Mouse (Mus musculus) layer of hippocampus, adult 9-10 months (tissue): ENCODE measurements around the gene Clcn5.

Source experiments
- DNase-seq: peaks from one replicate; pipeline ENCODE4 v3.0.0; 2022; ENCODE audit warnings: low spot score

Clcn5 gene

DNA sequence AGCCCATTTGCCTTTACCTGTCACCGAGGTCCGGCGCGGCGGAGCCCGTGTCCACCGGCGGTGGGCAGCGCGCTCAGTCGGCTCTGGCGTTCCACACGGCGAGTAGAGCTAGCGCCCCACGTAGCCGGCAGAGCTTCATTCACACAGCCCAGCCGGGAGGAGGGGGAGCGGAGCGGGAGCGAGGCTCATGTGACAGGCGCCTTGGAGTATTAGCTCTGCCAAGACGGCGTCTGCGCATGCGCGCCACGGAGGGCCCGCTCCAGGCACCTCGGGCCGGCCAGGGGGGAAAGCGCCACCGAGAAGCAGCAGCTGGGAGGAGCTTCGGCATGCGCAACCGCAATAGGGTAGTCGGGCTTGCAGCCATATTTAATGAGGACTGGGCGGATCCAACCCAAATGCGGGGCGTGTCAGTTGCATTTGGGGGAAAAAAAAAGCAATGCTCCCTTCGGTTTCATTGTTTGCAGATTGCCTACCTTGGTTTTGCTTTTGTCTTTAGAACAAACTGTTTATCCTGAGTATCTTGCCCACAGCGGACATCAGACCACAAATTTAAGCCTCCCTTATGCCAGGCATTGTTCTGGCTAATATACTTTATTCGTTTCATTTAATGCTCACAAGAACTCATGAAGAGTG is at the start of gene Clcn5:
TSS of gene Clcn5 (minus strand) at position 270 of the 633 bp plus-strand sequence.
- DNase-seq = peak; percentile 78

DNA sequence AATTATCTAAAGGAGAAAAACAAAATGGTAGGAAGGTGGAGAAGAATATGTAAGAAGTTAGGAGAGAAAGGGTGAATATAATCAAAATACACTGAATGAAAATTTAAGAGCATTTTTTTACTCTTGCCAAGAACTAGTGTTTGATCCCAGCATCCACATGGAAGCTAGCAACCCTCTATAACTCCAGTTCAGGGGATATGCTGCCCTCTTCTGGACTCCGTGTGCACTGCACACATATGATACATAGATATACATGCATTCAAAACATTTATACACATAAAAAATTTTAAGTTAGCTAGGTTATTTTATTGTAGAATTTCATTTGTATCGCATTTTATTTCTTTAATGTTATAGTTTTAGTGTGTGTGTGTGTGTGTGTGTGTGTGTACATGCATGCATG is 6.3 kb upstream of the Clcn5 start:
- DNase-seq = no peak

DNA sequence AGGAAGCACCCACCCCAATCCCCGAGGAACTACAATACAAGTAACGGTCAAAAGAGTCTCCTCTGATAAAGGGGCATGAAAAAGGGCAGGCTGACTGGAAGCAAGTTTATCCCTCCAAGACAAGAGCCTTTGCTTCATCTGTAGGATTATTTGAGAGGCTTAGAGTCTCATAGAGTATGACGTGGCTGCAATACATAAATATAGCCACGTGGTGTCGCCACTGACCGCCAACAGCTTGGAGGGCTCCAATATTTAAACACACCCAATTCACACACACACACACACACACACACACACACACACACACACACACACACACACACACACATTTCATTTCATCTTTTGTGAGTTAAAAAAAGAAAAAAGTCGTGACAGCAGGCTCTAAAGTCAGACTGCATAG is 3.1 kb upstream of the Clcn5 start:
- peak; percentile 35 for DNase-seq

DNA sequence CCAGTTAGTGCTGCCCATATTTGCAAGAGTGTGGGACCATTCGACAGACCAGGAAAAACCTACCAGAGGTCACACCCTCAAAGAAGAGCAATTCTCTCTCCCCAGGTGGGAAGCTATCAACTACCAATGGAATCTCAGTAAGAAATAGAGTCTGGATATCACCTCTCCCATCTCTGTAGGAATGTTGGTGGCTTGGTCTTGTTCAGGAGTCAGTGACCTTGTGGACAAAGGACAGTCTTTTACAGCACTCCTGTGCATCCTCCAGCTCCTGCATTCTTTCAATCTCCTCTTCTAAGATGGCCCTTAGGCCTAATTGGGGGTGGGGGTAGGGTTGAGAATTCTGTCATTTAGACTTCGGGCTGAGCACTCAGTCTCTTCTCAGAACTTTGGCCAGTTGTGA is 1.4 kb upstream of the Clcn5 start:
- DNase-seq = no peak

DNA sequence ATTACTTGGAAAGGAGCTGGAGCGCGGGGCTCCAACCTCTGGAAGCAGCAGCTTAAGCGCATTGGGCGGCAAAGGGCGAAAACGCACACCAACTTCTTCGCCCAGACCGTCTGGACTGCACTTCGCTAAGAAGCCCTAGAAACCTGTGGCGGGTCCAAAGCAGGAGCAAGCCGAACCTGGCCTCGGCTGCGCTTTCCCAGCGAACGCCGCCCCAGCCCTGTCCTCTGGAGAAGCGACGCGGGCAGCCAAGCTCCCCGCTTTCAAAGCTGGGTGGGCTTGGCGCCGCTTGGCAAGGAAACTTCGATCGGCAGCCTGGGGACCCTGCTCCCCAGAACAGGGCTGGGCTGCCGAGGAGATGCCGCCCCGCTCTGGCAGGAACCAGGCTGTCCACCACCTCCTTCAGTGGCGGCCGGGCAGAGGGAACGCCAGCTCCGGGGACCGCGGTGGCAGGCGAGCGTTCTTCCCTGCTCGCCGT is 570 bp downstream of the Clcn5 start:
- DNase-seq = no peak

DNA sequence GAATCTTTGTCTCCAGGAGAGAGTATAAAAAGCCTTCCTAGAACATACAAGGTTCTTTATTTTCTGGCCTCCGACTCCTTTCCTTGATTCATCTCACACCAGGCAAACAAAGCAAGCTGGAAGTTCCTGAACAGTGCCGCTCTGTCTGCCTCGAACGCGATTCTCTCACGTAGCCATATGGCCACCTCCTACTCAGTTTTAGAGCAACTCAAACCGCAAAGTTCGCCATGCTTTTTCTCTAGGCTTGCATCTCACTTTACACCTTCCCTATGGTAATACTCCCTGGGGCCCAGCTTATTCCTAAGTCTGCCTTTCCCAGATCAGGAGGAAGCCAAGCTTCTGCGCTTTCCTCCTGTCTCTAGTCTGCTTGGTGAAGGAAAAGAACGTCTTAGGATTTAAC is 4.0 kb downstream of the Clcn5 start:
- peak; percentile 9 for DNase-seq

DNA sequence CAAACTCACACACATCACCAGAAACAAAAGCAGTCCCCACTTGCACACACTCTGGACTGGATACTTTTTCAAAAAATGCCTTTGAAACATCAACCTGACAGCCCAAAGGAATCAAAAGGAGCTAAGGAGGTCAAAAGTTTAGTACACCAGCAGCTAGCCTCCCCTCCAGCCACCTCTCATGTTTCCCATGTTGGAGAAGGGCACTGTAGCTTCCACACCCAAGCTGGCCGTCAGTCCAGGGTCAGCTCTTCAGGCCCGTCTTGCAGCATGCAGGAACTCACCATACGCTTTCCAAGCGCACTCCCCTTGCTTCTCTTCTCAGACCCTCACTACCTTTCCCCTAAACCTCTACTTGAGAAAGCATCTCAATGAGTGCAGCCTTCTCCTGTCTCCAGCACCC is 4.5 kb downstream of the Clcn5 start:
- no peak for DNase-seq

DNA sequence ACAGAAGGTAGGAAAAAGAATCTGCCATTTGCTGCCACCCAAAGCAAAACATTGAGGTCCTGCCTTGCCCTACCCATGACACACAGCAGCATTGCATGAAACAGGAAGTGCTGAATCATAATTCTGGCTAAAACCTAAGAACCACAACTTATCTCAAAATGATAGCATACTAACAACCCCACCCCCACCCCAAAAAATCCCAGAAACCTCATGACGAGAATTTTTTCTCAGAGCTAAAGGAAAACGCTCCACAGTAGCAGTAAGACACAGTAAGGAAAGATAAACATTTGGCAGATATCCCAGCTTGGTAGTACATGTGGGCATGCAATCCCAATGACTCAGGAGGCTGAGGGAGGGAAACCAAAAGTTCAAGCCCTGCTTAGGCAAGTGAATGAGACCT is 10.9 kb downstream of the Clcn5 start:
- DNase-seq = no peak

DNA sequence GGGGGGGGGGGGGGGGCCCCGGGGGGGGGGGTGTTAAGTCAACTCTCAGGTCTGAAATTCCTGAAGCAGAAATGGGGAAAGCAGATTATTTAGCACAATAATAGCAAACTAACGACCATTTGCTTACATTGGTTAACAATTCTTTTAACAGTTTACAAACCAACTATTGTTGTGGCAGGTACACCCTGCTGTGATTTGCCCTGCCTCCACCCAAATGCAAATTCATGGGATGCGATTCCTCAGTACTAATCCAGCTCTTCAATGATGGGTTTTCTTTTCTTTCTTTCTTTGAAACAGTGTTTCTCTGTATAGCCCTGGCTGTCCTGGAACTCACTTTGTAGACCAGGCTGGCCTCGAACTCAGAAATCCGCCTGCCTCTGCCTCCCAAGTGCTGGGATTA is 12.3 kb downstream of the Clcn5 start:
- DNase-seq = no peak

DNA sequence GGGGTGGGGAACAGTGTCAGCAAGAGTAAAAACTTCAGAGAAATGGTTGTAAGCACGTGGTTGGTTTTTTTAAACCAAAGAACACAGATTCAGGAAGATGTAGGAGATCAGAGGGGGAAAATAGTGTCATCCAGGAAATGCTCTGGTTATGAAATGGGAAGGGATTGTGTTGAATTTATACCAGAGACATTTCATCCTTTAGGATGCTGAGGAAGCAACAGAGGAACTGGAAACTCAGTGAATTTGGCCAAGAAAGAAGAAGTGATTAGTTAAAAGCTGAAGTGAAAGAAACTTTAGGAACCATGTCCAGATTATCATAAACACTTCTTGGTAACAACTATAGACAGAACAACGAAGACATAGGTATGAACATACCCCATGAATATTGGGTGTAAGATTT is 26.2 kb downstream of the Clcn5 start:
- no peak for DNase-seq

DNA sequence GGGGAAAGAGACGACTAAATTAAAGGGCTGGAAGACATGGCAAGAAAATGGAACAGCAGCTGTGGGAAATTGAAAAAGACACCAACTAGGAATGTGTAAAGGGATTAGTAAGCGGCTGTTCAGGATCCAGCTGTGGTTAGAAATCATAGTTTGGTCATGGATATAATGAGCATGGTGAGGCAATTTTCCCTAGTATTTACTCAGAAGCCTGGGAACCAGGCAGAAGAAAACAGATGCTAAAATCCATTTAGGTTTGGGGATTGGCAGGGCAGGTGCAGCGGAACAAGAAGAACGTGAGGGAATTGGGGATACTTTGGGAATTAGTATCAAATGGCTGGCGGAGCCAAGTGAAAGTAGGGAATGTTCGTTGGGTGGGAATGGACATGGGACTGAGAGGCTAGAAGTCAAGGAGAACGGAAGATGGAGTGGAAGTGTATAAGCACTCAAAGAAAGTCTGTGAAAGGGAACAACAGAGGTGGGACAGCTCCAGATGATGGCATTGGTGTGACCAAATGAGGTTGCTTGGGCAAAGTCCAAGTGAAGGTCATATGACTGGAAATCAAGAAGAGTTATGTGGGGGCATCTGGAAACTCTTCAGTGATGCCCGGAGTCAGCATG is 26.9 kb downstream of the Clcn5 start:
- no peak for DNase-seq

DNA sequence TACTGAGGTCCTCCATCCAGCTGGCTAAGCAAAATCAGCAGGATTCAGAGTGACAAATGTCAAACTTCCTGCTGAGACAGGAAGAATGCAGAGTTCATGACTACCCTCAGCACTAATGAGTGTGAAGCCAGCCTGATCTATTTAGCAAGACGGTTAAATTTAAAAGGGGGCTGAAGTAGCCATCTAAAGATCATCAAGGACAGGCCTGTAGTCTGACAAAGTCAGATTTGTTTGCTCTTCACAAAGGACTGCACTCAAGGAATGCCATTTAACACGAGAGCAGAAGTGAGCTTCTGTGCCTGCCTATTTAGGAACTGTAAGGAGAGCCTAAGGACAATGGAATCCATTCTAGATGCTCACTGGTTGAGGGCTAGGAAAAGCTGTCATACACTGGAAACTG is 30.2 kb downstream of the Clcn5 start:
- no peak for DNase-seq

DNA sequence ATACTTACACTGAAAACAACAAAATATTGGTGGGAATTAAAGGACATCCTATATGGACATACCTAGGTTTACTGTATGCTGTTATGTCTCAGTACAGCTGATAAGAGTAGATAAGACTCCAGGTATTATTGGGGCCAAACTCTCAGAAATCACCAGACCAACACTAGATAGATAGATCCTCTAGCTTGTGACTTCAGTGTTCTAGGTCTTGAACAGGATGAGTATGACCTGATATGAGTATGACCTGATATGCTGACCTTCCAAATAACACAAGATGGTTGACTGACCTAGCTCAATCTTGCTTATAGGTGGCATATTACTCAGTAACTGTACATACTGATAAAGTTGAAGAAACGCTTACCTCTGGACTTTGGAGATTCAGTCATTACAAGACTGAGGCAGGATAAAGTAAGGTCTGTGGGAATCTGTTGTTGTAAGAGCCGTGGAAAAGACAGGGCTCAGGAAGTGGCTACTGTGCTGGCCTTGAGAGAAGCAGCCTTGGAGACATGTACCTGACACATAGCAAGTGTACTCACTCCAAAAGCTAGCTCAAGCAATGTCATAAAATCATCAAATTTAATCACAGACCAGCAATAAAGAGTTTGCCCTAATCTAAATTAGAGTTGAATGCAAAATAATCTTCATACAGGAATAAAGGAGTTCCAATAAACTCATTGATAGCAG is 32.0 kb downstream of the Clcn5 start:
- no peak for DNase-seq

DNA sequence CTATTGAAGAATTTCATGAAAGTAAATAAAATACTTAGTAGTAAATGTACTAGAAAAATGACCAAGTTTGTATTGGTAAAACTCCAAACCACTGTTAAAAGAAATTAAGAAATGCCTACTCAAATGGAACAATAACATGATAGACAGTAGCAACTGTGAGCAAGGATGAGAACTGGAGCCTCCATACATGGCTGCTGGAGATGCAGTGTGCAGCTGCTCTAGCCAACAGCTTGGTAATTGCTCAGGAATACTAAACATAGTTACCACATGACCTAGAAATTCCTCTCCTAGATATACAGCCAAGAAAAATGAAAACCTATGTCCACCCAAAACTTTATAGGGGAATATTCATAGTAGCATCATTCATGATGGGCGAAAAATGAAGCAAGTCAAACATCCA is 36.5 kb downstream of the Clcn5 start:
- DNase-seq = no peak

DNA sequence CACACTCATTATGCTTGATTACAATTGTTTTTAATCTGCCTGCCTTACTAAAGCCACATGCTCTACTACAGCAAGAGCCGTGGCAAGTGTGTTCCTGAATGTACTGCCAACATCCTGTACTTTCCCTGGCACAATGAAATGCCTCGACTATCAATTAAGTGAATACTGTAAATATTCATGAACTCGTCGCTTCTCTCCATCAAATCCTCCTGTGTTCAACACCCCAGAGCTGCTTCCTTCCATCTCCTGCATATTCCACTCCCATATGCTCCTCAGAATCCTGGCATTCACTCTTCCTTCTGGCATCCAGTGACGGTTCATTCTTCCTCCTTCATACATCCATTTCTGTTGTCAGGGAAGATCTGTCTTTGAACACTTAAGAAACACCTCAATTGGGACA is 39.4 kb downstream of the Clcn5 start:
- no peak for DNase-seq

DNA sequence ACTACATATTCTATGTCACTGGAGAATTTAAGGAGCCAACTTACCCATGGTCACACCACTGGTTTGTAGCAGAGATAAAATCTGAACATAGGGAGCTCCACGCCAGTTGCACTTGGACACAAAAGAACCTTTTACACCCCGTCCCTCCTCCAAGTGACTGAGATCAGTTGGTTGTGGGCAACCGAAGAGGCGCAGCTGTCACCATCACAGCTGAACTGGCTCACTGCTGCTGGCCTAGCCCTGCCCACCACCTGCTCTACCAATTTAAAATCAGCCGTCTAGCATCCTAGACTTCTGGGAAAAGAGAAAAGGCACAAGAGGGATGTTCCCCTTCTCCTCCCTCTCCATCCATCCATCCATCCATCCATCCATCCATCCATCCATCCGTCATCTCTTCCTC is 42.6 kb downstream of the Clcn5 start:
- DNase-seq = no peak

DNA sequence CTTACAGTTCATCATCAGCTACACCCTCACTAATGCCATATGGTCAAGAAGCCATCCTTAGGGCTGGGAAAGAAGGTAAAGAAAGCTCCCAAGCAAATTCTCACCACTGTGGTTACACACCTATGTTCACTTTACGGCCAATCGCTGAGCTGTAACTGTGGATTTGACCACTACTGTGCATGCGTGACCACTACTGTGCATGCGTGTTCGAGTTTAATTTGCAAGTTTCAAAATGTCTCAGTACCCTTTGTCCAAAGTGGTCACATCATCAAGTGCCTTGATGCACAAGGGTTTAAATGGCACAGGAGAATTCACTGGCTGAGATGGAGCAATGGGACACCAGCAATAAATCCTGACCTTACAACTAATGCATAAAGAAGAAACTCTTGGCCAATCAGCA is 58.0 kb downstream of the Clcn5 start:
- no peak for DNase-seq

DNA sequence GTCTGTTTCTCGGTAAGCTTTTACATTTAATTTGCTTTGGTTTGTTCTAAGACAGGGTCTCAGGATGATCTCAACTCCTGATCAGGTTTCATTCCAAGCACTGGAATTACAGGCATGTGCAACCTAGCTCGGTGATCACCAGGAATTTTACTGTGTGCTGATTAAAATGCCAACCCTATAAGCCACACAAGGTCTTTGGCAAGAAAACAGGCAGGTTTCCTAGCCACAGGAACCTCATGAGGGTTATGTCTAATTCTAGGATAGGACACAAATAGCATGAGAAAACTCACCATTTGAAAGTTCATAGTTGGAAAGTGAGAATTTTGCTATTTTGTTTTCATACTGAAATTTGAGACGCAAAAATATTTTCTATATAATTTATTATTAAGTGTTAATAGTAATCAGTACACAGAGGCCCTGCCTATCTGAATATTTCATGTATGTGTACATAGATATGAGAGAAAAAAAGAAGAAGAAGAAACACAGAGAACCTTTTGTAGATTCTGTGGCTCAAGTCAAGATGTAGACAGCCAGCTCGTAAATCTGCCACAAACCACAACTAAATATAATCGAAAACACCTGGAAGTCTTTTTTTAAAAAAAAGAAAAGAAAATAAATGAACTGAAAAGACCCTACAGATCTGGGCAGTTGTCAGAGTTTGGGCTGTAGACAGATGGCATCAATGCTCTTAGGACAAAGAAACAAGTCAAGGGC is 58.6 kb downstream of the Clcn5 start:
- no peak for DNase-seq

DNA sequence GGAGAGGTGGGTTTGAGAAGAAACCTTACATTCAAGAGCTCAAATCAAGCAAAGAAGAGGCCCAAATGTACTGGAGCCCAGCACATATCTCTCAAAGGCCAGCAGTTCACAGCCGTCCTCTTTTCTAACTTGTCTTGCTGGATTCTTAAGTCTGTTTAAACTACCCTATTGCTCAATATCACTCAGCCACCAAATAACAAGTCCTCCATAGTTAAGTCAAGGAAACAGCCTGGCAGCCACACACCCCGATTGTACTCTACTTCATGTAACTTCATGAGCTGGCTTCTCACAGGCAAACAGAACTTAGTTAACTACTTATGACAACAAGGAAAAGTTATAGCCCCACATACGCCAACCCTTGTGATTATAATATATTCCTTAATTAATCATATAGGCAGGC is 59.4 kb downstream of the Clcn5 start:
- DNase-seq = no peak

DNA sequence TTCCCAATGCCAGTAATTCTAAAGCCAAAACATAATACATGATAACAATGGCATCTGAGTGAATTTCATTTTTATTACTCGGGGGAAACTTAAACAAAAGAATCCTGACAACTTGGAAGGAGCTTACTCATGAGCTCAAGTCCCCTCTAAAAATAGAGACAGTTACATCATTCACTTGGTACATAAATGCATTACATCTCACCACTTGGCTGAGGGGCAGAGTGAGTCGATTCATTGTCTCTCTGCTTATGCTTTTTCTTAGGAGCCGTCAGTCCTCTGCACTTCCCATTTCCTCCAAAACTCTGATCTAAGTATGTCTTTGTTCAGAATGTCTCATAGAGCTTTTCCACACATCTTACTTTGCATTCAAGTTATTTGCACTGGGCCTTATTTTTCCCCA is 63.1 kb downstream of the Clcn5 start:
- DNase-seq = no peak

DNA sequence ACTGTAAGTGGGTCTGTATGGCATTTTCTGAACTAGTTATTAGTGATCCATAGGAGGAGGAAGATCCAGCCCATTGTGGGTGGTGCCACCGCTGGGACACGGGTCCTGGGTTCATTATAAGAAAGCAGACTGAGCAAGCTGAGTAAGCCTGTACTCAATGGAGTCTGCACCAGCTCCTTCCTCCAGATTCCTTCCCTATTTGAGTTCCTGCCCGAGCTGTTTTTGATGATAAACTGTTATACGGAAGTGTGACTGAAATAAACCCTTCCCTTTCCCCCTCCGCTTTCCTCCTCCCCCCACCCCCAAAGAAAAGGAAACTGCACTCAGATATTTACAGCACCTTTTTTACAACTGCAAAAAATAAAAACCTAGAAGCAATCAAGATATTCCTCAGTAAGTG is 115.1 kb downstream of the Clcn5 start:
- no peak for DNase-seq

DNA sequence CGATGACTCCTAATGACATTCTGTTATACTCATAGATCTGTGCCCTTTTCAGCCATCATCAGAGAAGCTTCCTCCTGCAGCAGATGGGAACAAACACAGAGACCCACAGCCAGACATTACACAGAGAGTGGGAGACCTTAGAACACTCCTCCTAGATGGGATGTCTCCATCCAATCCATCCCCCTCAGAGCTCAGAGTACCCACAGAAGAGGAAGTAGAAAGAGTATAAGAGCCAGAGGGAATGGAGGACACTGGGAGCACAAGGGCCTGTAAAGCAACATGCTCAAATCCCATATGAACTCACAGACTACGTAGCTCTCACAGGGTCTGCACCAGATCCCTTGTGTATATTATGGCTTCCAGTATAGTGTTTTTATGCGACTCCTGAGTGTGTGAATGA is 115.6 kb downstream of the Clcn5 start:
- no peak for DNase-seq

DNA sequence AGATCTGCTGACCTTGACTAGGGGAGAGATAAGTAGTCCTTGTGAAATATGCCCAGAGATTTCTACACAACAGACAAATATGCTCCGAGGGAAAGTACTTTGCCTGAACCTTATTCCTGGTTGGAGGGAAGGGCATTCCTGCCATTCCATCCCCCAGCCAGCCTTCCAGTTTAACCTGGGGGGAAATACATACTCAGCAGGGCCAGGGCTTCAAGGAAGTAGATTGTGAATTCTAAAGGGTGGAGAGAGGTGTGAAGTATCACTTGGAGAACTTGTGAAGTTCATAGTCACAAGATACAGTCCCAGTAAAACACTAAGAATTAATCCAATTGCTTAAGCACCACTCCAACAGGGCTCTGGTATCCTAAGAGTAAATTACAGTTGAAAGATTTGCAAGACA is 121.3 kb downstream of the Clcn5 start:
- DNase-seq = no peak
